Mouse (Mus musculus) stomach, embryonic 14.5 days (tissue): ENCODE data around the gene Pla2g4d. TPM values are rescaled to one million over a fixed set of nuclear protein-coding genes. Genes with fewer than 3 reads are reported as not detected.

Experiments
- ATAC-seq: fragments of 200-750 bp; cut with Nextera tagmentation; 2 replicates; pipeline ENCODE4 v1.8.0; 2017; ENCODE audit warnings: low read depth, moderate TSS enrichment; ENCODE audit not compliant: insufficient number of reproducible peaks, insufficient read depth, low FRiP score
- H3K27ac ChIP-seq: fragments of 300-500 bp; sonication (generic); 2 replicates; pipeline ENCODE4 v1.5.1; 2014; ENCODE audit warnings: mild to moderate bottlenecking, low read length, moderate library complexity, mixed read lengths
- H3K27me3 ChIP-seq: fragments of 300-500 bp; sonication (generic); 2 replicates; pipeline ENCODE4 v1.6.1; 2014; ENCODE audit warnings: low read length, control low read depth, mixed read lengths; ENCODE audit not compliant: control insufficient read depth, insufficient read depth
- H3K36me3 ChIP-seq: fragments of 300-500 bp; sonication (generic); 2 replicates; pipeline ENCODE4 v1.6.1; 2014; ENCODE audit warnings: mild to moderate bottlenecking, control low read depth, low read length, moderate library complexity, mixed read lengths; ENCODE audit not compliant: control insufficient read depth, insufficient read depth
- H3K4me1 ChIP-seq: fragments of 300-500 bp; sonication (generic); 2 replicates; pipeline ENCODE4 v1.6.1; 2014; ENCODE audit warnings: low read length, control low read depth, mixed read lengths; ENCODE audit not compliant: control insufficient read depth, insufficient read depth
- H3K4me2 ChIP-seq: fragments of 300-500 bp; sonication (generic); replicated peaks from 2 replicates; pipeline ENCODE4 v1.6.1; 2014; ENCODE audit warnings: low read depth, low read length, control low read depth
- H3K4me3 ChIP-seq: fragments of 300-500 bp; sonication (generic); 2 replicates; pipeline ENCODE4 v1.5.1; 2014; ENCODE audit warnings: low read depth, low read length, control low read depth
- H3K9ac ChIP-seq: fragments of 300-500 bp; sonication (generic); replicated peaks from 2 replicates; pipeline ENCODE4 v1.6.1; 2014; ENCODE audit warnings: low read depth, mild to moderate bottlenecking, control low read depth, low read length, moderate library complexity, mixed read lengths
- H3K9me3 ChIP-seq: fragments of 300-500 bp; sonication (generic); 2 replicates; pipeline ENCODE4 v1.6.1; 2016; ENCODE audit warnings: low read depth, low read length, control low read depth; ENCODE audit not compliant: control insufficient read depth
- WGBS: fragments of 180-500 bp; shearing (Covaris S2); extraction: QIAGEN DNeasy Blood & Tissue Kit; methylation state at CpG from one replicate; pipeline ENCODE4 v1.1.7; 2014; 5-methylcytosine and 5-hydroxymethylcytosine counted together
- polyA plus RNA-seq: library from polyadenylated mRNA; unstranded; fragments of >200 nt; fragmentation: Nextera tagmentation; extraction: Ambion mirVana; gene quantifications from 2 replicates; pipeline ENCODE4 v1.2.1, GENCODE M21; 2014

The Pla2g4d gene
- polyA plus RNA-seq, 1 experiment from 2014 or later = not detected

DNA sequence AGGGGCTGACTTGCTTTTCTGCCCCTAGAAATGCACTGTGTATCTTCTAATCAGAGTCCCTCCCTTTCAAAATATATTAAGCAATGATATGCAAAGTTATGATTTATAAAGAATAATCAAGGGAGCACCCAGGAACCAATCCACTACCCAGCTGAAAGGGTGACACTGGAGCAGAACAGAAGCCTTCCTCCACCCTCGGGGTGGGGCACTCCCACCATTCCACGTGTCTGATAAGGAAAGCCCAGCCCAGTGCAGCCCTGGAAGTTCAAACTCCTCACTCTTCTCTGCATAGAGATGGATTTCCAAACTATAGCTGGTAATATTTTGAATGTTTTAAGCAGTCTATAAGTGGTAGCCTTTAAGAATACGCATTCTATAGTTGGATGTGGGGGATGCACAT, 57.4 kb downstream of the Pla2g4d start:
- H3K27ac ChIP-seq = no peak overlapping the region
- no peaks in the 10 kb centered on the region for H3K9me3 ChIP-seq
- no peaks in the 10 kb centered on the region for H3K4me1 ChIP-seq
- ATAC-seq = peak; percentile 82
- H3K27me3 ChIP-seq = no peaks in the 10 kb centered on the region
- H3K9ac ChIP-seq = no peak overlapping the region
- WGBS = 38% methylated on average over 3 of the region's 3 CpGs
- H3K36me3 ChIP-seq = no peaks in the 10 kb centered on the region
- H3K4me3 ChIP-seq = no peak overlapping the region
- no peak overlapping the region for H3K4me2 ChIP-seq

Other genes starting within 250 kb of the Pla2g4d start
- gene Ehd4, start 134.6 kb downstream of the Pla2g4d start, polyA plus RNA-seq = 32.8 and 34.0 TPM in 2 replicates
- gene Pla2g4e, start 43.9 kb downstream of the Pla2g4d start, polyA plus RNA-seq = 0.27 and 0.43 TPM in 2 replicates
- 0.29 TPM in 1 of 2 replicates, not detected in the other for gene Pla2g4f, start 25.0 kb upstream of the Pla2g4d start, polyA plus RNA-seq
- 22.5 and 23.2 TPM in 2 replicates for gene Vps39, start 63.9 kb upstream of the Pla2g4d start, polyA plus RNA-seq
- 7.6 and 10.5 TPM in 2 replicates for gene Ganc, start 114.7 kb upstream of the Pla2g4d start, polyA plus RNA-seq
- gene Tmem87a, start 114.9 kb upstream of the Pla2g4d start, polyA plus RNA-seq = 23.2 and 28.7 TPM in 2 replicates
- 0.42 and 1.1 TPM in 2 replicates for gene Capn3, start 166.8 kb upstream of the Pla2g4d start, polyA plus RNA-seq